Mouse (Mus musculus): ENCODE measurements around the gene Adamtsl5. TPM values are rescaled to one million over a fixed set of nuclear protein-coding genes. Genes with fewer than 3 reads are reported as not detected.

The Adamtsl5 gene
- total and polyA plus RNA-seq, 3 experiments: 71.9 to 85.2 (median 84.5) TPM

DNA sequence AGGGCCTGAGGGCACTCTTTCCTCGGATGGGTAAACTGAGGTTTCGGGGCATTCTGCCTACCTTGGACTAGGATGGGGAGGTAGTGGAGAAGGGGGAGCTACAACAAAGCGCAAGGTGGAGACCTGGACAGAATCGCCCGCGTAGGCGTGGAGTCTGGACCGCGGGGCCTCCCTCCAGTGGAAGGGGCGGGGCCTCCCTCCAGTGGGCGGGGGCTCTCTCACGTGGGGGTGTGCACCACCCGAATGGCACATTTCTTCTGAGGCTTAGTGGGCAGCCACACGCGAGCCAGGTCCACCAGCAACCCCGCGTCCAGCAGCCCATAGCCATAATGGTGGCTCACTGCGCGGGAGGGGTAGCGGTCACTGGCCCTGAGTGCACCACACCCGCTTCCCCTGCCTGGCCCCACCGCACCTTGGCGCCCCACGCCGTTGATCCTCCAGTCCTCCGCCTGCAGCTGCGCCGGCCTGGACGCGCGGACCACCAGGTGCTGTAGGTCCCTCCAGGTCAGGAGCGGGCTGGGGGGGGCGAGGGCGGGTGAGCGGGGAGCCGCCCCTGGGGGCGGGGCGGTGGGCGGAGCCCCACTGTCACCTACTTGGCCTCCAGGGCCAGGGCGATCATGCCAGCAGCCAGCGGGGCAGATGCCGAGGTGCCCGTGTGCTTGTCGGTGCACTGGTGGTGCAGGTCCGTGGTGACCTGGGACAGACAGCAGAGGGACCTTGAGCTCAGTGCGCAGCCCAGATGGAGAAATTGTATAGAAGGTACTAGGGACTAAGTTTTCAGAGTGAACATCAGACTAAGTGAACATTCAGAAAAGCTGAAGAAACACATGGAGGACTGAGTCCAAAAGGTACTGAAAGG is 24.7 kb downstream of the Adamtsl5 start:
- intact Hi-C loops (cut with DNase I): loop anchor here (10.0 kb wide), 1 partner anchor 149 kb away; the partner anchor contains the start of genes 1600002K03Rik and Efna2
- WGBS: 3% methylated on average over 38 of the region's 46 CpGs
- peak overlapping the region; percentile 85 for H3K27ac ChIP-seq

GRCm38 (mm10) chr10:80322811-80323211 is 25.4 kb downstream of the Adamtsl5 start:
- Histone ChIP-seq H3K79me2 (replicated peaks; ENCODE audit: control insufficient read depth, insufficient read depth, low read length) (no peaks in the 10 kb centered on the region), H3K4me3 (peak overlapping the region; percentile 68), H3K27ac (peak overlapping the region; percentile 12), H3K36me3 (ENCODE audit: control insufficient read depth, insufficient read depth, low read length) (no peaks in the 10 kb centered on the region), H3K9ac (ENCODE audit: low read depth, low read length) (peak overlapping the region; percentile 87), H3K27me3 (ENCODE audit: control insufficient read depth, insufficient read depth, low read length) (no peaks in the 10 kb centered on the region), H3K4me1 (ENCODE audit: control insufficient read depth, insufficient read depth, low read length) (peaks cover 8% of the 10 kb centered on the region)
- TF ChIP-seq EP300 (IDR thresholded peaks at IDR 0.05; ENCODE audit: insufficient read depth, low read depth, low read length): no peak
- 0 out of 2 replicates have a peak, but pooled peaks have one; percentile 2 for TF ChIP-seq CTCF (IDR thresholded peaks at IDR 0.05)
- DNase-seq: peak; percentile 56 to 58
- intact Hi-C loops (cut with DNase I): loop anchor here (10.0 kb wide), 1 partner anchor 148 kb away; the partner anchor contains the start of genes 1600002K03Rik and Efna2
- WGBS: 8% methylated on average over 28 of the region's 28 CpGs

More for the DNA sequence above, 24.7 kb downstream of the Adamtsl5 start:
- peak overlapping the region; percentile 87 for H3K9ac ChIP-seq (ENCODE audit: low read depth, low read length)
- H3K4me3 ChIP-seq: peak overlapping the region; percentile 68
- H3K36me3 ChIP-seq (ENCODE audit: control insufficient read depth, insufficient read depth, low read length): no peaks in the 10 kb centered on the region
- peak; percentile 80 to 85 for DNase-seq
- TF ChIP-seq EP300 (IDR thresholded peaks at IDR 0.05; ENCODE audit: insufficient read depth, low read depth, low read length) (peak; percentile 52; the same call in 1 of the 2 replicates), POLR2A (IDR thresholded peaks at IDR 0.05; ENCODE audit: insufficient read depth, low read depth, low read length) (0 out of 2 replicates have a peak, but pooled peaks have one; percentile 30), CTCF (IDR thresholded peaks at IDR 0.05) (peak; percentile 25)
- H3K27me3 ChIP-seq (ENCODE audit: control insufficient read depth, insufficient read depth, low read length): no peaks in the 10 kb centered on the region
- peaks cover 8% of the 10 kb centered on the region for H3K4me1 ChIP-seq (ENCODE audit: control insufficient read depth, insufficient read depth, low read length)
- H3K79me2 ChIP-seq (replicated peaks; ENCODE audit: control insufficient read depth, insufficient read depth, low read length): no peaks in the 10 kb centered on the region

GRCm38 (mm10) chr10:80321670-80322581 is 26.3 kb downstream of the Adamtsl5 start:
- Histone ChIP-seq H3K27ac (no peak overlapping the region), H3K27me3 (ENCODE audit: control insufficient read depth, insufficient read depth, low read length) (no peaks in the 10 kb centered on the region), H3K79me2 (replicated peaks; ENCODE audit: control insufficient read depth, insufficient read depth, low read length) (no peaks in the 10 kb centered on the region), H3K36me3 (ENCODE audit: control insufficient read depth, insufficient read depth, low read length) (no peaks in the 10 kb centered on the region), H3K9ac (ENCODE audit: low read depth, low read length) (no peak overlapping the region), H3K4me1 (ENCODE audit: control insufficient read depth, insufficient read depth, low read length) (peaks cover 8% of the 10 kb centered on the region), H3K4me3 (no peak overlapping the region)
- intact Hi-C loops (cut with DNase I): loop anchor here (10.0 kb wide), 1 partner anchor 147 kb away; the partner anchor contains the start of genes 1600002K03Rik and Efna2
- TF ChIP-seq EP300 (IDR thresholded peaks at IDR 0.05; ENCODE audit: insufficient read depth, low read depth, low read length) (no peak), POLR2A (IDR thresholded peaks at IDR 0.05; ENCODE audit: insufficient read depth, low read depth, low read length) (no peak)
- 93% methylated on average over 21 of the region's 21 CpGs for WGBS
- no peak for DNase-seq

GRCm38 (mm10) chr10:80321014-80321669 is 27.1 kb downstream of the Adamtsl5 start:
- TF ChIP-seq EP300 (IDR thresholded peaks at IDR 0.05; ENCODE audit: insufficient read depth, low read depth, low read length) (no peak), POLR2A (IDR thresholded peaks at IDR 0.05; ENCODE audit: insufficient read depth, low read depth, low read length) (no peak), CTCF (IDR thresholded peaks at IDR 0.05) (no peak)
- Histone ChIP-seq H3K4me1 (ENCODE audit: control insufficient read depth, insufficient read depth, low read length) (peaks cover 11% of the 10 kb centered on the region), H3K36me3 (ENCODE audit: control insufficient read depth, insufficient read depth, low read length) (no peaks in the 10 kb centered on the region), H3K27me3 (ENCODE audit: control insufficient read depth, insufficient read depth, low read length) (no peaks in the 10 kb centered on the region), H3K79me2 (replicated peaks; ENCODE audit: control insufficient read depth, insufficient read depth, low read length) (no peaks in the 10 kb centered on the region), H3K9ac (ENCODE audit: low read depth, low read length) (no peak overlapping the region), H3K27ac (no peak overlapping the region), H3K4me3 (no peak overlapping the region)
- 66% methylated on average over 6 of the region's 6 CpGs for WGBS
- DNase-seq: no peak
- intact Hi-C loops (cut with DNase I): loop anchor here (10.0 kb wide), 1 partner anchor 146 kb away; the partner anchor contains the start of genes 1600002K03Rik and Efna2

GRCm38 (mm10) chr10:80320340-80320760 is 27.9 kb downstream of the Adamtsl5 start, which contains the start of gene 2310011J03Rik:
TSS of gene 2310011J03Rik (minus strand) at chr10:80320537.
- WGBS: under 1% methylated on average over 34 of the region's 34 CpGs
- Histone ChIP-seq H3K4me3 (peak within 1 kb of the TSS; percentile 90), H3K79me2 (replicated peaks; ENCODE audit: control insufficient read depth, insufficient read depth, low read length) (no peaks in the 10 kb centered on the region), H3K27me3 (ENCODE audit: control insufficient read depth, insufficient read depth, low read length) (no peaks in the 10 kb centered on the region), H3K4me1 (ENCODE audit: control insufficient read depth, insufficient read depth, low read length) (peaks cover 11% of the 10 kb centered on the region), H3K9ac (ENCODE audit: low read depth, low read length) (peak within 1 kb of the TSS; percentile 83), H3K36me3 (ENCODE audit: control insufficient read depth, insufficient read depth, low read length) (no peaks in the 10 kb centered on the region), H3K27ac (peak within 1 kb of the TSS; percentile 87)
- intact Hi-C loops (cut with DNase I): loop anchor here (1.0 to 10.0 kb wide), 2 partner anchors 25 to 146 kb away; partner anchors contain the start of genes 1600002K03Rik, Apc2 and Efna2
- peak; percentile 93 to 94 for DNase-seq
- TF ChIP-seq CTCF (IDR thresholded peaks at IDR 0.05) (no peak), POLR2A (IDR thresholded peaks at IDR 0.05; ENCODE audit: insufficient read depth, low read depth, low read length) (peak; percentile 84), EP300 (IDR thresholded peaks at IDR 0.05; ENCODE audit: insufficient read depth, low read depth, low read length) (peak; percentile 80; the same call in 1 of the 2 replicates)
